Mouse (Mus musculus) lung, adult 2 months (tissue): Measurements from ENCODE around the gene Rab13. TPM values are rescaled to one million over a fixed set of nuclear protein-coding genes. Genes with fewer than 3 reads are reported as not detected.

Experiments used
- DNase-seq: peaks from one replicate; pipeline ENCODE4 v3.0.0; 2022
- H3K4me1 ChIP-seq: fragments of 200-500 bp; 2 replicates; pipeline ENCODE4 v1.6.1; 2011; ENCODE audit warnings: low read length; ENCODE audit not compliant: control insufficient read depth, insufficient read depth
- H3K4me3 ChIP-seq: fragments of 200-500 bp; replicated peaks from 2 replicates; pipeline ENCODE3; 2011; ENCODE audit warnings: low read depth, mild to moderate bottlenecking, control low read depth, low read length; ENCODE audit errors: extremely low read depth
- CTCF ChIP-seq: fragments of 200-500 bp; IDR thresholded peaks from 2 replicates; pipeline ENCODE4 v1.5.1; 2011; ENCODE audit warnings: mild to moderate bottlenecking, low read length, control low read depth; ENCODE audit not compliant: insufficient read depth
- POLR2A ChIP-seq: fragments of 200-500 bp; IDR thresholded peaks from 2 replicates; pipeline ENCODE4 v1.6.1; 2011; ENCODE audit warnings: low read depth, mild to moderate bottlenecking, control low read depth, low read length, borderline replicate concordance; ENCODE audit errors: extremely low read depth
- WGBS: fragments of 180-500 bp; shearing (Covaris S2); methylation state at CpG from one replicate; pipeline ENCODE4 v1.1.7; 2018; 5-methylcytosine and 5-hydroxymethylcytosine counted together
- polyA plus RNA-seq: library from polyadenylated mRNA; depleted of rRNA; stranded (reverse); fragments of >200 nt; gene quantifications from 2 replicates; pipeline ENCODE4 v1.2.3, GENCODE M21; 2012

The Rab13 gene
- polyA plus RNA-seq, 1 experiment: 5.8 TPM

DNA sequence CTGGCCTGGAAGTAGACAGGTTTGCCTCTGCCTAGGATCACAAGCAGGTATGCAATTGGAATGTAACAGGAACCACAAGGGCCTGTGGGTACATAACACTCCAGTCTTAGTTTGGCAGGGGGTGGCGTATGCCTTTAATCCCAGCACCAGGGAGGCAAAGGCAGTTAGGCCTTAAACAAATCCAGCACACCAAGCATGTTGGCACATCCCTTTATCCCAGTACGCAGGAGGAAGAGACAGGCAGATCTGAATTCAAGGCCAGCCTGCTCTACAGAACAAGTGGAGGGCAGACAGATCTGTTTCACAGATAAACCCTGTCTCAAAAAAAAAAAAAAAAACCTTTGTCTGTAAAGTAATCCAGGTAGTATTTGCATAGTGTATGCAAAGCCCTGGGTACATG, 4.8 kb upstream of the Rab13 start:
- no peak for DNase-seq
- WGBS: 85% methylated on average over 2 of the region's 2 CpGs
- Histone ChIP-seq H3K4me3 (no peak overlapping the region), H3K4me1 (peaks cover 12% of the 10 kb centered on the region)
- TF ChIP-seq CTCF: no peak
- no peak for TF ChIP-seq POLR2A

DNA sequence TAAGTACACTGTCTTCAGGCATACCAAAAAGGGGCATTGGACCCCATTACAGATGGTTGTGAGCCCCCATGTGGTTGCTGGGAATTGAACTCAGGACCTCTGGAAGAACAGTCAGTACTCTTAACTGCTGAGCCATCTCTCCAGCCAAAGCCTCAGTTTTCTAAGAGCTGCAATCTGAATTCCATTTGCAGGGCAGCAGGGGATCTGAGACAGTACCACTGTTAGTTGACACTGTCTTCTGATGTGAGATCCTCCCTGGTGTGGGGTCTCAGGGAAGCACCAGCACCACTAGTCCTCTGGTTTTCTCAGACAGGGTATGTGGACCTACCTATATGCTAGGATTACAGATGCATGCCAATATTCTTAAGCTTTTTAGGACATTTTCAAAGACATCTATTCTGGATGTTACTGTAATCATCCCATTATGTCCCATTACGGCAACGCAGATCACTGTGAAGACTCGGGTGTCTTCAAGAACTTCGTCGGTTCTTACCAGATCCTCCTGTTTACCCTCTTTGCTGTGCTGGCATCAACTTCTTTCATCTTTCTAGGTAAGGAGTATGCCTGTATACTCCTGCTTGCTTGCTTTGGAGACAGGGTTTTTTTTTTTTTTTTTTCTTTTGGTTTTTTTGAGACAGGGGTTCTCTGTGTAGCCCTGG, 3.5 kb upstream of the Rab13 start:
- Histone ChIP-seq H3K4me1 (peaks cover 12% of the 10 kb centered on the region), H3K4me3 (no peak overlapping the region)
- WGBS: 88% methylated on average over 5 of the region's 5 CpGs
- no peak for TF ChIP-seq POLR2A
- no peak for TF ChIP-seq CTCF
- no peak for DNase-seq

GRCm38 (mm10) chr3:90211475-90212398, 1.8 kb upstream of the Rab13 start:
- TF ChIP-seq POLR2A: no peak
- no peak for TF ChIP-seq CTCF
- 40% methylated on average over 13 of the region's 13 CpGs for WGBS
- H3K4me1 ChIP-seq: peaks cover 12% of the 10 kb centered on the region
- DNase-seq: no peak
- H3K4me3 ChIP-seq: no peak overlapping the region

- no peak for DNase-seq
- 4% methylated on average over 5 of the region's 5 CpGs for WGBS
- TF ChIP-seq POLR2A (no peak), CTCF (no peak)
- peak overlapping the region; percentile 100 for H3K4me3 ChIP-seq
- H3K4me1 ChIP-seq: peaks cover 12% of the 10 kb centered on the region
Observed at GRCm38 (mm10) chr3:90212723-90213122, 772 bp upstream of the Rab13 start.

GRCm38 (mm10) chr3:90213956-90214684, 625 bp downstream of the Rab13 start:
- DNase-seq: no peak
- WGBS: 15% methylated on average over 12 of the region's 12 CpGs
- TF ChIP-seq CTCF (no peak), POLR2A (no peak)
- H3K4me3 ChIP-seq: peak overlapping the region; percentile 100
- H3K4me1 ChIP-seq: peaks cover 10% of the 10 kb centered on the region

DNA sequence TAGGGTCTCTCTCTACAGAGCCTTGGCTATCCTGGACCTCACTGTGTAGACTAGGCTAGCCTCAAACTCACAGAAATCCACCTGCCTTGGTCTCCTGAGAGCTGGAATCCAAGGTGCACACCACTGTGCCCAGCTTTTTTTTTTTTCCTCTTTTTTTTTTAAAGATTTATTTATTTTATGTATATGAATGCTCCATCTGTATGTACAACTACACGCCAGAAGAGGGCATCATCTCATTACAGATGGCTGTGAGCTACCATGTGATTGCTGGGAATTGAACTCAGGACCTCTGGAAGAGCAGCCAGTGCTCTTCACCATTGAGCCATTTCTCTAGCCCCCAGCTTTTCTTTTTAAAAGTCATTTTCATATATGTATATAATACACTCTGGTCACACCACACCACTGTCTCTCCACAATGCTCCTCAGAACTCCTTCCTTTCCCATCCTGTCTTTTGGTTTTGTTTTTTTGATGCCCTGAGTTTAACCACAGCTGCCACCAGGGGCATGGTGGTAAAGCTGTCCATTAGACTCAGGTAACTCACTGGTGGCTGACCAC, 2.4 kb downstream of the Rab13 start:
- peaks cover 14% of the 10 kb centered on the region for H3K4me1 ChIP-seq
- WGBS: 41% methylated on average over 1 of the region's 1 CpGs
- H3K4me3 ChIP-seq: no peak overlapping the region
- TF ChIP-seq CTCF (no peak), POLR2A (no peak)
- DNase-seq: no peak

DNA sequence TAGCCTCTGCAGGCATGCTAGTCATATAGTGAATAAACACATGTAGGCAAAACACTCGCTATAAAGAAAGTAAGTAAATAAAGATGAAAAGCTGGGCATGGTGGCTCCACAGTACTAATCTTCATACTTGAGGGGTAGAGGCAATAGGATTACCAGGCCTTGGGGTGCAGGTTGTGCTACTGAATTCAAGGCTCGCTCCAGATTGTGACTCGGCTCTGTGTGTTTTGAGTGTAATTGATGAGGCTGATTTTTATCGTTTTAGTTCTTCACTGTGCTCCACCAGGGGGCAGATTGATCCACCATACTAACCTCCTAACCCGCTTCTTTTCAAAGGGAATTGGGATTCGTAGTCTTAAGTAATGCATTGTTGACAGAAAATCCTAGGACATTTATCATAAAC, 6.6 kb downstream of the Rab13 start:
- peak overlapping the region; percentile 82 for H3K4me3 ChIP-seq
- DNase-seq: peak; percentile 41
- WGBS: 7% methylated on average over 6 of the region's 6 CpGs
- peaks cover 9% of the 10 kb centered on the region for H3K4me1 ChIP-seq
- TF ChIP-seq CTCF (no peak), POLR2A (no peak)

DNA sequence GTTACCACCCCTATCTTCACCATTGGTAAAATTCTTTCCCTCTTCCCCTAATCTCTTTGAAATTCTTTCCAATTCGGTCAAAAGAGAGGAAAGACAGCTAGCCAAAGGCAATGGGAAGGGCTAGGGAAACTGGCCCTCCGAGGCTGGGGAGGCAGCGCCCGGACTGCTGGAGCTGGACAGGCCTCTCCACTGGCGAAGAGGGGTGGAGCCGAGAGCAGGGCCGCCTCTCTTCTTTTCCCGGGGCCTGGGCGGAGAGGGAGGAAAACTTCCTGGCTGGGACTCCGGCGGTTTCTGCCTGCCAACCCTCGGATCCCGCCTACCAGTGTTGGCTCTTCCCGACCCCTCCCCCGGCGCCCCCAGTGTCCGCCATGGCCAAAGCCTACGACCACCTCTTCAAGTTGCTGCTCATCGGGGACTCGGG, 7.0 kb downstream of the Rab13 start:
- under 1% methylated on average over 19 of the region's 20 CpGs for WGBS

DNA sequence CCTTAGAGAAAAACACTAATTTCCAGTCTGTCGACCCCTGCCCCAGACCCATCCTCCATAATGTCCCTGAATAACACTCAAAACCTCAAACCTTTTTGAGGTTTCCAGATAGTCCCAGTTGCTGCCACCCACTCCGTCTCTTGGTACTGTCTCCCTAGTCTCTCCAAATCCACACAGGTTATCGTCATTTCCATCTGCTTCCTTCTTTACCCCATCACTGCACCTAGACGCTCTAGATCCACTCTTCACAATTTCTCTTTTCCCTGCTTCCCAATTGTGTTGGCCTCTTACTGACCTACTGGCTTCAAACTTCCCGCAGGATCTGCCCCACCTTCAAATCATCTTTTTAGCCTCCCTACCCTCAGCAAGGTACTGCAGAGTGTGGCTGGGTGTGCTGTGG, 7.6 kb downstream of the Rab13 start:
- DNase-seq: no peak
- H3K4me1 ChIP-seq: peaks cover 9% of the 10 kb centered on the region
- H3K4me3 ChIP-seq: no peak overlapping the region
- WGBS: 17% methylated on average over 5 of the region's 5 CpGs
- no peak for TF ChIP-seq POLR2A

More for the DNA sequence above, 7.0 kb downstream of the Rab13 start:
- peak; percentile 83 for DNase-seq
- Histone ChIP-seq H3K4me1 (peaks cover 9% of the 10 kb centered on the region), H3K4me3 (peak overlapping the region; percentile 82)
- TF ChIP-seq CTCF (no peak), POLR2A (peak; percentile 62; the same call in 1 of the 2 replicates)
